Mouse (Mus musculus) liver, postnatal 0 days (tissue): Measurements from ENCODE around the gene Myl7.

Experiments used
- CTCF ChIP-seq: sonication (generic); IDR thresholded peaks from 2 replicates; pipeline ENCODE4 v1.5.1; 2016; ENCODE audit warnings: antibody characterized with exemption, low read depth
- EP300 ChIP-seq: IDR thresholded peaks from 2 replicates; pipeline ENCODE4 v1.6.1; 2016; ENCODE audit warnings: antibody characterized with exemption, low read depth, mild to moderate bottlenecking

DNA sequence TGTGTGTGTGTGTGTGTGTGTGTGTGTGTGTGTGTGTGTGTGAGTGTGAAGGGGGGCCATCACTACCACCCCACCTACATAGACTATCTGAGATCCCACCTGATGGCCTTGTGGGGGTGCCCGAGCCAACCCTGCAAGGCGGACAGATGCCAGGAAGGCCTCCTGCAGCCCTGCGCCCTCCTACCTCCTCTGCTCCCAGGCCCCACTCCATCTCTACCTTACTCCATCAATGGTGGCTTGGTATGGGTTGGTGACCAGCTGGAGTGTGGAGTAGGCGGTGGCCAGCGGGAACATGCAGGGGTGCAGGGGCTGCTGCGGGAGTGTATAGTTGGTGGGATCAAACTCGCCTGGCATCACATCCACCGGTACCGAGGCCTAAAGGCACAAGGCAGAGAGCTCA lies 25.4 kb downstream of the Myl7 start:
- TF ChIP-seq CTCF (no peak), EP300 (no peak)
